Mouse (Mus musculus): ENCODE results near the gene Arhgap10. TPM values are rescaled to one million over a fixed set of nuclear protein-coding genes. Genes with fewer than 3 reads are reported as not detected.

The Arhgap10 gene
- total and polyA plus RNA-seq, 3 experiments: 22.5 to 58.2 (median 51.4) TPM

- no peak overlapping the region for H3K27ac ChIP-seq
- H3K9ac ChIP-seq (ENCODE audit: low read depth, low read length): no peak overlapping the region
- no peaks in the 10 kb centered on the region for H3K27me3 ChIP-seq (ENCODE audit: control insufficient read depth, insufficient read depth, low read length)
- H3K36me3 ChIP-seq (ENCODE audit: control insufficient read depth, insufficient read depth, low read length): peaks cover 5% of the 10 kb centered on the region; the same call in 1 of the 2 replicates
- H3K4me3 ChIP-seq: no peak overlapping the region
- peaks cover 2% of the 10 kb centered on the region; the same call in 1 of the 2 replicates for H3K79me2 ChIP-seq (replicated peaks; ENCODE audit: control insufficient read depth, insufficient read depth, low read length)
- WGBS: 93% methylated on average over 5 of the region's 5 CpGs
- intact Hi-C loops (cut with DNase I): no loop called here
- no peak for TF ChIP-seq POLR2A (IDR thresholded peaks at IDR 0.05; ENCODE audit: insufficient read depth, low read depth, low read length)
- no peak for TF ChIP-seq EP300 (IDR thresholded peaks at IDR 0.05; ENCODE audit: insufficient read depth, low read depth, low read length)
- no peak for TF ChIP-seq CTCF (IDR thresholded peaks at IDR 0.05)
- peaks cover 5% of the 10 kb centered on the region; the same call in 1 of the 2 replicates for H3K4me1 ChIP-seq (ENCODE audit: control insufficient read depth, insufficient read depth, low read length)
- DNase-seq: no peak
Observed at GRCm38 (mm10) chr8:77256450-77257084, 261.2 kb downstream of the Arhgap10 start.

DNA sequence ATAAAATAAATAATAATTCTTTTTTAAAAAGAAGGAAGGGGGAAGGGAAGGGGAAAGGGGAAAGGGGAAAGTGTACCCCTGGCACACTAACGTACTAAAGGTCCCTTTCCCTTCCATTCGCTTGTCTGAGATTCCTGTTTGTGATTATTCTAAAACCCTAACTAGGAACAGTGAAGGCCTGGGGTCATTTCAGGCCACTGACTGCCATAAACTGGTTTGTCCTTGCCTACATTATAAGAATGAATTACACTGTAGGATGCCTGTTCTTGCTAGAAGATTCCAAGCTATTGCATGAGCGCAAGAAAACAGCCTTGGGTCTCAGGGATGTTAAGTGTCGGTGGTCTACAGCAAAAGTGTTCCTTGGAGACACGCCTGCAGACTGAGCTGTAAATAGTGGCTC is 263.3 kb downstream of the Arhgap10 start:
- H3K9ac ChIP-seq (ENCODE audit: low read depth, low read length): no peak overlapping the region
- H3K79me2 ChIP-seq (replicated peaks; ENCODE audit: control insufficient read depth, insufficient read depth, low read length): no peaks in the 10 kb centered on the region
- peaks cover 5% of the 10 kb centered on the region; the same call in 1 of the 2 replicates for H3K36me3 ChIP-seq (ENCODE audit: control insufficient read depth, insufficient read depth, low read length)
- H3K4me1 ChIP-seq (ENCODE audit: control insufficient read depth, insufficient read depth, low read length): peaks cover 5% of the 10 kb centered on the region; the same call in 1 of the 2 replicates
- H3K27ac ChIP-seq: no peak overlapping the region
- H3K4me3 ChIP-seq: no peak overlapping the region
- DNase-seq: no peak
- WGBS: 58% methylated on average over 5 of the region's 5 CpGs
- TF ChIP-seq CTCF (IDR thresholded peaks at IDR 0.05) (no peak), POLR2A (IDR thresholded peaks at IDR 0.05; ENCODE audit: insufficient read depth, low read depth, low read length) (no peak), EP300 (IDR thresholded peaks at IDR 0.05; ENCODE audit: insufficient read depth, low read depth, low read length) (no peak)
- no peaks in the 10 kb centered on the region for H3K27me3 ChIP-seq (ENCODE audit: control insufficient read depth, insufficient read depth, low read length)
- intact Hi-C loops (cut with DNase I): no loop called here

GRCm38 (mm10) chr8:77251134-77251533 is 266.6 kb downstream of the Arhgap10 start:
- no peak overlapping the region for H3K27ac ChIP-seq
- no peak overlapping the region for H3K4me3 ChIP-seq
- no peaks in the 10 kb centered on the region for H3K79me2 ChIP-seq (replicated peaks; ENCODE audit: control insufficient read depth, insufficient read depth, low read length)
- no peak overlapping the region for H3K9ac ChIP-seq (ENCODE audit: low read depth, low read length)
- TF ChIP-seq POLR2A (IDR thresholded peaks at IDR 0.05; ENCODE audit: insufficient read depth, low read depth, low read length): no peak
- TF ChIP-seq CTCF (IDR thresholded peaks at IDR 0.05): no peak
- no peak for TF ChIP-seq EP300 (IDR thresholded peaks at IDR 0.05; ENCODE audit: insufficient read depth, low read depth, low read length)
- H3K27me3 ChIP-seq (ENCODE audit: control insufficient read depth, insufficient read depth, low read length): no peaks in the 10 kb centered on the region
- H3K4me1 ChIP-seq (ENCODE audit: control insufficient read depth, insufficient read depth, low read length): peaks cover 5% of the 10 kb centered on the region; the same call in 1 of the 2 replicates
- DNase-seq: no peak
- WGBS: 86% methylated on average over 5 of the region's 5 CpGs
- peaks cover 5% of the 10 kb centered on the region; the same call in 1 of the 2 replicates for H3K36me3 ChIP-seq (ENCODE audit: control insufficient read depth, insufficient read depth, low read length)
- intact Hi-C loops (cut with DNase I): no loop called here

- Histone ChIP-seq H3K4me3 (no peak overlapping the region), H3K9ac (ENCODE audit: low read depth, low read length) (no peak overlapping the region), H3K79me2 (replicated peaks; ENCODE audit: control insufficient read depth, insufficient read depth, low read length) (no peaks in the 10 kb centered on the region), H3K36me3 (ENCODE audit: control insufficient read depth, insufficient read depth, low read length) (peaks cover 2% of the 10 kb centered on the region; the same call in 1 of the 2 replicates), H3K4me1 (ENCODE audit: control insufficient read depth, insufficient read depth, low read length) (peaks cover 4% of the 10 kb centered on the region; the same call in 1 of the 2 replicates), H3K27me3 (ENCODE audit: control insufficient read depth, insufficient read depth, low read length) (no peaks in the 10 kb centered on the region), H3K27ac (no peak overlapping the region)
- TF ChIP-seq CTCF (IDR thresholded peaks at IDR 0.05): no peak
- TF ChIP-seq EP300 (IDR thresholded peaks at IDR 0.05; ENCODE audit: insufficient read depth, low read depth, low read length): no peak
- no peak for TF ChIP-seq POLR2A (IDR thresholded peaks at IDR 0.05; ENCODE audit: insufficient read depth, low read depth, low read length)
- intact Hi-C loops (cut with DNase I): no loop called here
- 98% methylated on average over 3 of the region's 3 CpGs for WGBS
- DNase-seq: no peak
Observed at GRCm38 (mm10) chr8:77250094-77250493, 267.7 kb downstream of the Arhgap10 start.

DNA sequence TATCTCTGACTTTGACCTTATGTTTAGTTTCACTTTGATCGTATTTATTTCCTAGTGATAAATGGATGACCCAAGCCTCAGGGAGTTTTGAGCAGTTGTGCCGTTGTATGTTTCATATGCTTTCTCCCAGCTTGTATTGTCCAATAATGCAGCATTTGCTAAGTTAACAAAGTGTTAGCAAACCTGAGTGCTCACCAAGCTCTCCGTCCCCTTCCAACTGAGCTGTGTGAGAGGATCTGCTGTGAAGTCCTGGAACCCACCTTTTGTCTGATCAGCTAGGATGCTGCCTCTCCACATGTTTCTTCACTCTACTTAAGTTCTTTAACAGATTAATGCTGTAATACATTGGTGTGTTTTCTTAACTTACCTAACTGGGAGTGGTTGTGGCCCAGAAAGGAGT is 276.4 kb downstream of the Arhgap10 start:
- peaks cover 2% of the 10 kb centered on the region for H3K4me1 ChIP-seq (ENCODE audit: control insufficient read depth, insufficient read depth, low read length)
- no peak for DNase-seq
- H3K9ac ChIP-seq (ENCODE audit: low read depth, low read length): no peak overlapping the region
- intact Hi-C loops (cut with DNase I): no loop called here
- no peak overlapping the region for H3K27ac ChIP-seq
- 92% methylated on average over 3 of the region's 3 CpGs for WGBS
- H3K27me3 ChIP-seq (ENCODE audit: control insufficient read depth, insufficient read depth, low read length): no peaks in the 10 kb centered on the region
- TF ChIP-seq POLR2A (IDR thresholded peaks at IDR 0.05; ENCODE audit: insufficient read depth, low read depth, low read length): no peak
- no peak for TF ChIP-seq EP300 (IDR thresholded peaks at IDR 0.05; ENCODE audit: insufficient read depth, low read depth, low read length)
- no peak for TF ChIP-seq CTCF (IDR thresholded peaks at IDR 0.05)
- H3K36me3 ChIP-seq (ENCODE audit: control insufficient read depth, insufficient read depth, low read length): peaks cover 2% of the 10 kb centered on the region; the same call in 1 of the 2 replicates
- no peaks in the 10 kb centered on the region for H3K79me2 ChIP-seq (replicated peaks; ENCODE audit: control insufficient read depth, insufficient read depth, low read length)
- no peak overlapping the region for H3K4me3 ChIP-seq

- H3K9ac ChIP-seq (ENCODE audit: low read depth, low read length): no peak overlapping the region
- H3K36me3 ChIP-seq (ENCODE audit: control insufficient read depth, insufficient read depth, low read length): peaks cover 3% of the 10 kb centered on the region; the same call in 1 of the 2 replicates
- intact Hi-C loops (cut with DNase I): no loop called here
- no peak for TF ChIP-seq EP300 (IDR thresholded peaks at IDR 0.05; ENCODE audit: insufficient read depth, low read depth, low read length)
- TF ChIP-seq CTCF (IDR thresholded peaks at IDR 0.05): peak; percentile 47
- H3K27ac ChIP-seq: no peak overlapping the region
- H3K4me1 ChIP-seq (ENCODE audit: control insufficient read depth, insufficient read depth, low read length): peaks cover 2% of the 10 kb centered on the region
- H3K4me3 ChIP-seq: no peak overlapping the region
- H3K27me3 ChIP-seq (ENCODE audit: control insufficient read depth, insufficient read depth, low read length): no peaks in the 10 kb centered on the region
- H3K79me2 ChIP-seq (replicated peaks; ENCODE audit: control insufficient read depth, insufficient read depth, low read length): no peaks in the 10 kb centered on the region
- no peak for DNase-seq
Observed at GRCm38 (mm10) chr8:77239462-77239861, 278.3 kb downstream of the Arhgap10 start.
